Mouse (Mus musculus) heart, adult 9 months (tissue): Measurements from ENCODE around the gene Gopc.
"Not testable (repeated sequence)": the region's sequence is repeated elsewhere in the genome, so short reads cannot be mapped to it uniquely, and the experiment has no call there.

Source experiments
- DNase-seq, 2 experiments: peaks; one replicate each; pipeline ENCODE4 v3.0.0; 2022; ENCODE audit warnings: low spot score in 2 of 2

Gene Gopc

DNA sequence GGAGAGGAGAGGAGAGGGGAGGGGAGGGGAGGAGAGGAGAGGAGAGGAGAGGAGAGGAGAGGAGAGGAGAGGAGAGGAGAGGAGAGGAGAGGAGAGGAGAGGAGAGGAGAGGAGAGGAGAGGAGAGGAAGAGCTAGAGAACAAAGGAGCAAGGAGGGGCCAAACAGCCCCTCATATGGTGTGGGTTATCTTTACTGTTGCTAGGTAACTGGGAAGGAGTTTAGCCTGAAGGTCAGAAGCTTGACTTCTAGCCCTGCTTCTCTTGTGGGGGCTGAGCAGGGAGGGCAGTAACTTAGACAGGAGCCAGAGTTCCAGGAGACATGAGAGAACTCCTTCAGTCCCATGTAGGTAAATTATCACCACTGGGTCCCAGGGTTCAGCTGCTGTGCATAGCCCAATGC, 83.4 kb downstream of the Gopc start:
- not testable (repeated sequence) for DNase-seq

DNA sequence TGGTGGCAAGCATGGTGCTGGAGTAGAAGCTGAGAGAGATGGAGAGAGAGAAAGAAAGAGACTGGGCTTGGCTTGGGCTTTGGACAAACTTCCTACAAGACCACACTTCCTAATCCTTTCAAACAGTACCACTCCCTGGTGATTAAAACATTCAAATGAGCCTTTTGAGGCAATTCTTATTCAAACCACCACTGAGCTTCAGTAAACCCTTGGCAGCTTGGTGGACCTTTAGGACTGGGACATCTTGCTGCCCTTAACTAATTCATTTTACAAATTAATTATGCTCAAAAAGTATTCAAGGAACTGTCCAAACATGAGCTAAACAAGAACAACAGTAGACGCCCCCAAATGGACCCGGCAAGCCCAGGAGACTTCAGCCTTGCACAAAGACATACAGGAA, 86.0 kb downstream of the Gopc start:
- no peak for DNase-seq

GRCm38 (mm10) chr10:52293921-52294577, 87.9 kb downstream of the Gopc start:
- peak; percentile 25 to 78 for DNase-seq

- not testable (repeated sequence) for DNase-seq
Observed at GRCm38 (mm10) chr10:52292391-52292790, 89.5 kb downstream of the Gopc start.

GRCm38 (mm10) chr10:52289261-52289660, 92.7 kb downstream of the Gopc start:
- no peak for DNase-seq

DNA sequence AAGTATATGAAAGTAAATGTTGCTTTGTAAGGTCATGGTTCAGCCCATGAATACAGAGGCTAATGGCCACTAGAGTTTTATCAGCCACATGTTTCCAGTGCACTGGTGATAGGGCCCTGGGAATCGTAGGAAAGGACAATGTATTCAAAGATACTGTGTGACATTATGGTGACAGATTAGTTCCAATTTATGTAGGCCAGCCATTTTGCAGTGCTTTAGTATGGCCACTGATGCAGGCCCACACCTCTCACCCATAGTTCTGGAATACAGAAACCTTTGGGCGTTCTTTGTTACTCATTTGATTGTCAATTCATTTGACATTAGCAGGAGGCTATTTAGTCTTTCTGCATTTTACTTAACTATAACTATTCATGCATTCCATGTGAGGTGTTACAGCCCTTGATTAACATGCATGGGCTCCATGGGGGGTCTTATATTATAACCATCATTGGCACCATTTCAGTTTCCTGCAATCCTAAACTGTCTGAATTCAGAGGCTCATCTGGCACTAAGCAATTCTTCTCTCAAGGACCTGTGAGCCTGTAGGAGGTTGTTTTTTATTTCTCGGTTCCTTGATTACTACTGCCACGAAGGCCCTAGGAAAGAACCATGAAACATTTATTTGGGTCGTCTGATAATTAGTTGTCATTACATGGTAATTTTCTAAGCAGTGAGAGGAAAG, 93.9 kb downstream of the Gopc start:
- DNase-seq = no peak
